Mouse (Mus musculus) ES-E14 (cell line): ENCODE results near the gene Igdcc3. TPM values are rescaled to one million over a fixed set of nuclear protein-coding genes. Genes with fewer than 3 reads are reported as not detected.
A peak's percentile ranks its signal among the peaks of the same experiment; 100 is the strongest.

Source experiments
- DNase-seq: peaks from one replicate; pipeline ENCODE4 v3.0.0-alpha.2; 2013; ENCODE audit warnings: low read depth, low spot score
- H3K27ac ChIP-seq: 2 replicates; pipeline ENCODE4 v1.5.1; 2012; ENCODE audit warnings: low read depth, mild to moderate bottlenecking, low read length, moderate library complexity, mixed read lengths; ENCODE audit not compliant: poor library complexity, insufficient read depth, severe bottlenecking
- H3K36me3 ChIP-seq: 2 replicates; pipeline ENCODE4 v1.6.1; 2012; ENCODE audit warnings: mild to moderate bottlenecking, low read length, moderate library complexity, mixed read lengths; ENCODE audit not compliant: control insufficient read depth, poor library complexity, insufficient read depth, severe bottlenecking
- H3K4me1 ChIP-seq, 2 experiments: fragments of 150-350 bp in 1 of 2; sonication (generic) in 1 of 2; 2 replicates each; pipeline ENCODE4 v1.6.1; 2012; ENCODE audit warnings: low read length in 2 of 2, mild to moderate bottlenecking in 1 of 2, mixed read lengths in 1 of 2; ENCODE audit not compliant: control insufficient read depth in 2 of 2, insufficient read depth in 2 of 2, poor library complexity in 1 of 2
- H3K4me3 ChIP-seq, 2 experiments: fragments of 150-350 bp in 1 of 2; sonication (generic) in 1 of 2; 2 replicates each; pipeline ENCODE4 v1.5.1; 2012; ENCODE audit warnings: low read length in 2 of 2, low read depth in 1 of 2, mild to moderate bottlenecking in 1 of 2, mixed read lengths in 1 of 2; ENCODE audit not compliant: insufficient read depth in 1 of 2, poor library complexity in 1 of 2, severe bottlenecking in 1 of 2
- H3K9ac ChIP-seq: 2 replicates; pipeline ENCODE4 v1.6.1; 2012; ENCODE audit warnings: low read depth, mild to moderate bottlenecking, low read length, mixed read lengths; ENCODE audit not compliant: poor library complexity, insufficient read depth, severe bottlenecking
- H3K9me3 ChIP-seq: fragments of 150-350 bp; sonication (generic); 2 replicates; pipeline ENCODE4 v1.6.1; 2012; ENCODE audit warnings: low read depth, mild to moderate bottlenecking, low read length; ENCODE audit not compliant: control insufficient read depth, insufficient read depth
- CHD2 ChIP-seq: IDR thresholded peaks from 2 replicates; pipeline ENCODE4 v1.6.1; 2014; ENCODE audit warnings: mild to moderate bottlenecking, low read depth, low read length, inconsistent platforms
- HCFC1 ChIP-seq: IDR thresholded peaks from 2 replicates; pipeline ENCODE4 v1.6.1; 2012; ENCODE audit warnings: low read length, inconsistent platforms, borderline replicate concordance; ENCODE audit not compliant: insufficient read depth
- MAFK ChIP-seq: IDR thresholded peaks from 2 replicates; pipeline ENCODE4 v1.6.1; 2014; ENCODE audit warnings: mild to moderate bottlenecking, low read depth, low read length, inconsistent platforms; ENCODE audit not compliant: insufficient read depth
- ZC3H11A ChIP-seq: IDR thresholded peaks from 2 replicates; pipeline ENCODE4 v1.6.1; 2012; ENCODE audit warnings: low read depth, mild to moderate bottlenecking, inconsistent platforms, low read length, borderline replicate concordance
- ZNF384 ChIP-seq: IDR thresholded peaks from 2 replicates; pipeline ENCODE4 v1.6.1; 2012; ENCODE audit warnings: low read depth, low read length, inconsistent platforms
- in situ Hi-C, 2 experiments: fragments of 600-800 bp; cut with MboI; formaldehyde crosslinking; loops; one replicate each; pipeline ENCODE4 v1.15.1; 2025; ENCODE audit warnings: low sequenced_read_pairs in 2 of 2, inconsistent platforms in 1 of 2; ENCODE audit not compliant: unreplicated experiment in 2 of 2
- total RNA-seq: library from RNA; depleted of rRNA; stranded (reverse); fragments of 300-350 nt; gene quantifications from 2 replicates; pipeline ENCODE4 v1.2.3, GENCODE M21; 2012

Igdcc3 gene
- total RNA-seq, 1 experiment: 6.0 TPM

- no peak overlapping the region for H3K27ac ChIP-seq
- in situ Hi-C loops: no loop called here
Observed at GRCm38 (mm10) chr9:65157631-65158030, 16.6 kb downstream of the Igdcc3 start.

DNA sequence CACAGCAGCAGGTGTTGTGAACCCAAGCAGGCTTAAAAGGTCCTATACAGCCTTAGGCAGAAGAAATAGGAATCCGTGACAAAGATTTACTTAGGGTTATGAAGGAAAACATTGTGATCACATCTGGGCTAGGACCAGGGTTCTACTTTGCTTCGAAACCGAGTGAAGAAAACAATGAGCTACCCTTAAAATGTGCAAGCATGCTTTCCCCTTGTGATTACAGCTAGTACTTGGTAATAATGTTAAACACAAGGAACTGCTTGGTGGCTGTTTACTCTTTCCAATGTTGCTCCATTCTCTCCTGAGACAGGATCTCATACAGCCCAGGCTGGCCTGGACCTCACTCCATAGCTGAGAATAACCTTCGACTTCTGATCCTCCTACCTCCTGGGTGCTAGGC lies 20.2 kb downstream of the Igdcc3 start:
- in situ Hi-C loops: no loop called here
- no peaks in the 10 kb centered on the region for H3K36me3 ChIP-seq
- no peak overlapping the region for H3K9ac ChIP-seq
- peaks cover 16 to 30% of the 10 kb centered on the region in 2 experiments for H3K4me1 ChIP-seq
- H3K27ac ChIP-seq: no peak overlapping the region
- H3K4me3 ChIP-seq: no peak overlapping the region
- H3K9me3 ChIP-seq: no peaks in the 10 kb centered on the region
- no peak for DNase-seq
- no peak for TF ChIP-seq CHD2
- TF ChIP-seq ZC3H11A: no peak
- no peak for TF ChIP-seq MAFK
- TF ChIP-seq ZNF384: no peak
- no peak for TF ChIP-seq HCFC1

More at GRCm38 (mm10) chr9:65157631-65158030, 16.6 kb downstream of the Igdcc3 start:
- Histone ChIP-seq H3K4me3 (no peak overlapping the region), H3K9ac (no peak overlapping the region), H3K36me3 (no peaks in the 10 kb centered on the region), H3K4me1 (peaks cover 12 to 47% of the 10 kb centered on the region in 2 experiments), H3K9me3 (no peaks in the 10 kb centered on the region)
- no peak for TF ChIP-seq CHD2
- TF ChIP-seq ZNF384: no peak
- TF ChIP-seq MAFK: no peak
- DNase-seq: no peak

- in situ Hi-C loops: no loop called here
- no peaks in the 10 kb centered on the region for H3K36me3 ChIP-seq
- no peak overlapping the region for H3K4me3 ChIP-seq
- no peaks in the 10 kb centered on the region for H3K9me3 ChIP-seq
- no peak overlapping the region for H3K9ac ChIP-seq
- peaks cover 16 to 24% of the 10 kb centered on the region in 2 experiments for H3K4me1 ChIP-seq
- no peak for TF ChIP-seq ZC3H11A
- TF ChIP-seq ZNF384: no peak
- no peak for TF ChIP-seq MAFK
- TF ChIP-seq CHD2: no peak
- TF ChIP-seq HCFC1: no peak
- H3K27ac ChIP-seq: no peak overlapping the region
- DNase-seq: no peak
Observed at GRCm38 (mm10) chr9:65161881-65162280, 20.9 kb downstream of the Igdcc3 start.

- H3K4me3 ChIP-seq: peak overlapping the region; percentile 71 to 80
- H3K9ac ChIP-seq: peak overlapping the region; percentile 71
- H3K27ac ChIP-seq: no peak overlapping the region
- in situ Hi-C loops: no loop called here
- H3K4me1 ChIP-seq: peaks cover 9 to 16% of the 10 kb centered on the region in 2 experiments; a peak in 3 of 4 replicates
- no peak for DNase-seq
- no peaks in the 10 kb centered on the region for H3K9me3 ChIP-seq
- no peaks in the 10 kb centered on the region for H3K36me3 ChIP-seq
- TF ChIP-seq HCFC1 (no peak), ZC3H11A (no peak), MAFK (no peak), ZNF384 (no peak), CHD2 (no peak)
Observed at GRCm38 (mm10) chr9:65162711-65163639, 22.0 kb downstream of the Igdcc3 start.

- Histone ChIP-seq H3K4me1 (peaks cover 10 to 21% of the 10 kb centered on the region in 2 experiments; a peak in 3 of 4 replicates), H3K9ac (no peak overlapping the region), H3K4me3 (no peak overlapping the region), H3K36me3 (no peaks in the 10 kb centered on the region), H3K9me3 (no peaks in the 10 kb centered on the region), H3K27ac (no peak overlapping the region)
- TF ChIP-seq ZNF384: no peak
- TF ChIP-seq ZC3H11A: no peak; the same call in 1 of the 2 replicates
- no peak for DNase-seq
- in situ Hi-C loops: no loop called here
Observed at GRCm38 (mm10) chr9:65164870-65165269, 23.9 kb downstream of the Igdcc3 start.
